Mouse (Mus musculus) hindbrain, embryonic 15.5 days (tissue): ENCODE results near the gene Nlrp9c. TPM values are rescaled to one million over a fixed set of nuclear protein-coding genes. Genes with fewer than 3 reads are reported as not detected.
"Not testable (repeated sequence)": the region's sequence is repeated elsewhere in the genome, so short reads cannot be mapped to it uniquely, and the experiment has no call there.

Experiments
- ATAC-seq: fragments of 200-750 bp; cut with Nextera tagmentation; 2 replicates; pipeline ENCODE4 v1.8.0; 2017; ENCODE audit warnings: low read depth, moderate number of reproducible peaks, moderate TSS enrichment; ENCODE audit not compliant: low FRiP score
- H3K27ac ChIP-seq: fragments of 300-500 bp; sonication (generic); replicated peaks from 2 replicates; pipeline ENCODE4 v1.5.1; 2015; ENCODE audit warnings: mild to moderate bottlenecking, inconsistent platforms
- H3K27me3 ChIP-seq: fragments of 300-500 bp; sonication (generic); 2 replicates; pipeline ENCODE4 v1.6.1; 2015; ENCODE audit warnings: control low read depth, inconsistent platforms
- H3K36me3 ChIP-seq: fragments of 300-500 bp; sonication (generic); 2 replicates; pipeline ENCODE4 v1.6.1; 2015; ENCODE audit warnings: control low read depth, inconsistent platforms
- H3K4me1 ChIP-seq: fragments of 300-500 bp; sonication (generic); replicated peaks from 2 replicates; pipeline ENCODE4 v1.6.1; 2015; ENCODE audit warnings: control low read depth, inconsistent platforms
- H3K4me2 ChIP-seq: fragments of 300-500 bp; sonication (generic); 2 replicates; pipeline ENCODE4 v1.6.1; 2015; ENCODE audit warnings: moderate library complexity, mild to moderate bottlenecking, inconsistent platforms
- H3K4me3 ChIP-seq: fragments of 300-500 bp; sonication (generic); 2 replicates; pipeline ENCODE4 v1.5.1; 2015; ENCODE audit warnings: mild to moderate bottlenecking, inconsistent platforms
- H3K9ac ChIP-seq: fragments of 300-500 bp; sonication (generic); 2 replicates; pipeline ENCODE4 v1.6.1; 2015; ENCODE audit warnings: inconsistent platforms
- H3K9me3 ChIP-seq: fragments of 300-500 bp; sonication (generic); 2 replicates; pipeline ENCODE4 v1.6.1; 2016; ENCODE audit warnings: control low read depth, inconsistent platforms
- WGBS: fragments of 180-500 bp; shearing (Covaris S2); methylation state at CpG from one replicate; pipeline ENCODE4 v1.1.7; 2015; 5-methylcytosine and 5-hydroxymethylcytosine counted together
- polyA plus RNA-seq: library from polyadenylated mRNA; unstranded; fragments of >200 nt; fragmentation: Nextera tagmentation; extraction: Ambion mirVana; gene quantifications from 2 replicates; pipeline ENCODE4 v1.2.1, GENCODE M21; 2015

Gene Nlrp9c
- not detected in 2 replicates for polyA plus RNA-seq

DNA sequence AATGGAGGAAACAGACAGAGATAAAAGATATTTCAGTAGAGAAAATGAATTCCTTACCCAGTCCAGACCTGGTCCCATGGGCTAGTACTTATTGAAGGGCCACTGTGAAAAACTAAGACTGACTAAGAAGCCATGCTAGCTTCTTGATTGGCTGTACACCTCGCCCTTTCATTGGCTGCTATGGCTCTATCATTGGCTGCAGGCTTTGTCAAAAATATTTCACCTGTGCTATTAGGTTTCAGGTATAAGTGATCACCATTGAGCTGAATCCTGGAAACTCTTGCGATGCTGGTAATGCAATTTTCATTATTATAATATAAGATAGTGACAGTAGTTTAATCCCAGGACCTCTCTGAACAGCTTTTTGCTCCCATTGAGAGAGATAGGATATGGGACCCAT lies at the start of gene Nlrp9c:
Nlrp9c (minus strand) TSS at position 101 of the 400 bp plus-strand sequence.
- not testable (repeated sequence) for H3K4me1 ChIP-seq, H3K9ac ChIP-seq, H3K36me3 ChIP-seq, ATAC-seq, H3K4me2 ChIP-seq, H3K27me3 ChIP-seq, H3K4me3 ChIP-seq, H3K27ac ChIP-seq, H3K9me3 ChIP-seq
- 68% methylated on average over 2 of the region's 2 CpGs for WGBS

DNA sequence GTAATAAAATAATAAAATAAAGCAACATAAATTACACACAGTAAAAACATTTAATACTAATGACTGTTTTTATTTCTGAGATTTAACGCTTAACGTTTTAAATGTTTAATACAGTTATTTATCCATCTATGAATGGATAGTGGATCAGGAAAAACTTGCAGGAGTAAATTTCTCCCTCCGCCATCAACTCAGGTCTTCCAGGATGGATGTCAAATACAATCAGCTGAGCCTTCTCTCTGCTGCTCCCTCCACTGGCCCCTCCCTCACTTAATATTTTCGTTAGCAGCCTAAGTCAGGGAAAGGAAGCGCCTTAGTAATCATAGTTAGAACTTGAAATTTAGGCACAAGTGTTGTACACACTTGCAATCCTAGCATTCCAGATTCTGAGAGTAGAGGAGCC lies 31.3 kb upstream of the Nlrp9c start, which contains the start of gene Nlrp4a:
Nlrp4a (plus strand) TSS at position 301 of the 400 bp plus-strand sequence.
- WGBS: 87% methylated on average over 5 of the region's 5 CpGs
- Histone ChIP-seq H3K27me3 (no peaks in the 10 kb centered on the region), H3K9me3 (no peaks in the 10 kb centered on the region), H3K36me3 (no peaks in the 10 kb centered on the region), H3K4me1 (no peaks in the 10 kb centered on the region), H3K27ac (no peak within 1 kb of the TSS), H3K4me3 (no peak within 1 kb of the TSS), H3K4me2 (no peak within 1 kb of the TSS), H3K9ac (no peak within 1 kb of the TSS)
- no peak for ATAC-seq

DNA sequence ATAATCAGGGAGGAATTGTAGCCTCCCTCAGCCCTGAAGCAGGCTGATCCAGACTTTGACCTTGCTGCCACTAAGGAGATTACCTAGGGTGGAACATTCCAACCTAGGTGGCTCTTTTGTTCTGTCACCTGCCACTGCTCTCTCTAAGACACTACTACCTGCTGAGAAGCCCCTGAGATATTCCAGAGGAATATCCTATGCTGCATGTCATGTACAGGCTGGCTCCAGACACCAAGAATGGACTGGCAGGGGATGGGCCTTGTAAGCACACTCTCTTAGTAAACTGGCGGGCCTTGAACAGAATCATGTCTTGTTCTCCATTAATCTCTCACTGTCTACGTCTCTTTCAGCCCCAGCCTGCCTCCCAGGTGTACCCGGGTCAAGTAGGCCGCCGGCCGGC lies 11.7 kb downstream of the Nlrp9c start:
- not testable (repeated sequence) for H3K4me3 ChIP-seq, H3K27ac ChIP-seq, H3K4me1 ChIP-seq, H3K36me3 ChIP-seq, ATAC-seq, H3K9ac ChIP-seq, H3K27me3 ChIP-seq, H3K9me3 ChIP-seq, H3K4me2 ChIP-seq
- 89% methylated on average over 6 of the region's 6 CpGs for WGBS

DNA sequence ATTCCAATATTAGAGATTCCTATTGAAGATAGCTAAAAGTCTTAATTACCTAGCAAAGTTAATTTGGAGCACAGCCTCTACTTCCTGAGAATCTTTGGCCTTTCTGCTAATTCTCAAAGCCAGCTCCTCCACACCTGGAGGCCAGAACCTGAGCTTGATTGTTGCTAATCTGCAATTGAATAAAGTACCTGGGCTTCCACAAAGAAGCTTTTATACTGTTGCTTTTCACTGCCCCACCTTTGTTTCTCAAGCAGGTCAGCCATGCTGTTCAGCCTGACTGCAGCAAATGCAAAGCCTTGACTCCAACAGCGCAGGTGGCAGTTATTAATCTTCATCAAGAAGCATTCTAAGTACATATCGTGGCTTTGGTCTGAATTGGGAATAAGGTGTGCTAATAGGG lies 12.4 kb downstream of the Nlrp9c start:
- H3K4me1 ChIP-seq, H3K4me2 ChIP-seq, H3K27ac ChIP-seq, H3K9me3 ChIP-seq, H3K9ac ChIP-seq, ATAC-seq, H3K36me3 ChIP-seq, H3K4me3 ChIP-seq, H3K27me3 ChIP-seq: not testable (repeated sequence)
- WGBS: 81% methylated on average over 2 of the region's 2 CpGs

DNA sequence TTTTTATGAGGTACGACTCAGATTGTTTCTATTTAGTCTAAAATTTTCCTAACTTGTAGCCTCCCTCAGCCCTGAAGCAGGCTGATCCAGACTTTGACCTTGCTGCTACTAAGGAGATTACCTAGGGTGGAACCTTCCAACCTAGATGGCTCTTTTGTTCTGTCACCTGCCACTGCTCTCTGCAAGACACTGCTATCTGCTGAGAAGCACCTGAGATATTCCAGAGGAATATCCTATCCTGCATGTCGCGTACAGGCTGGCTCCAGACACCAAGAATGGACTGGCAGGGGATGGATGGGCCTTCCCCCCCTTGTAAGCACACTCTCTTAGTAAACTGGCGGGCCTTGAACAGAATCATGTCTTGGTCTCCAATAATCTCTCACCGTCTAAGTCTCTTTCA lies 16.8 kb downstream of the Nlrp9c start:
- not testable (repeated sequence) for H3K4me2 ChIP-seq, H3K27ac ChIP-seq, H3K4me3 ChIP-seq, H3K27me3 ChIP-seq, H3K4me1 ChIP-seq, ATAC-seq, H3K9me3 ChIP-seq, H3K9ac ChIP-seq, H3K36me3 ChIP-seq
- WGBS: 82% methylated on average over 5 of the region's 5 CpGs

DNA sequence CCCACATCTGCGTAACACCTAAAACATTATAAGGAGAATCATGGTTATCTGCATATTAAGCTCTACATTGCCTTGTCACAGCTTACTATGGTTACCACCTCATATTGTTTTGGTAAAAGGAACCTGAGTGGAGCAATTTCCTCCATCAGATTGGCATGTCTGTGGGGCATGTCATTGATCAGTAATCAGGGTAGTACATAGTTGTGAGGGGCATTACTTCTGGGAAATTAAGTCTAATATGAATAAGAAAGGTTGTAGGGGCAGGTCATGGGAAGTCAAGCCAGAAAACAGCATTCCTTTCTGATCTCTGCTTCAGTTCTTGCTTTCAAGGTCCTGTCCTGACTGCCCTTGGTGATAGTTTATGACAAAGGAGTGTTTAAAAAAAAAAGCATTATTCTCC lies 22.7 kb downstream of the Nlrp9c start:
- 81% methylated on average over 1 of the region's 1 CpGs for WGBS
- no peak for ATAC-seq
- H3K4me1 ChIP-seq: no peaks in the 10 kb centered on the region
- no peaks in the 10 kb centered on the region for H3K36me3 ChIP-seq
- no peaks in the 10 kb centered on the region for H3K27me3 ChIP-seq
- peaks cover under 1% of the 10 kb centered on the region; the same call in 1 of the 2 replicates for H3K9me3 ChIP-seq
- H3K9ac ChIP-seq: no peak overlapping the region
- no peak overlapping the region for H3K4me3 ChIP-seq
- no peak overlapping the region for H3K27ac ChIP-seq
- H3K4me2 ChIP-seq: no peak overlapping the region

DNA sequence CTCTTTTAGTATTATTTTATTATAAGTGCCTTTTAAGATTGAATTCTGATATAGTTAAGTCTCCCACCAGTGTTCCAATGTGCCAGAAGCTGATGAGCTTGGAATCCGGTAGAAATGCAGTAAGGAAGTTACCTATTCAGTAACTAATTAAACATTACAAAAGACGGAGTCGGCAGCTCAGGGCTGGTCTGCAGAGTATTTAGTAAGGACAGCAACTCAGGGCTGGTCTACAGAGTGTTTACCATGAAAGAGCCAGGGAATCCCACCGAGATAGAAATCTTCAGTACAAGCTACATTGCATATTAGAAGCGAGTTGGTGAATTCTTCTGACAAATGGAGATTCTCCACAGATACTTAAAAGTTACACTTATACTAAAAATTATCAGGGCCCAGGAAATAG lies 30.3 kb downstream of the Nlrp9c start:
- not testable (repeated sequence) for H3K4me2 ChIP-seq, H3K27me3 ChIP-seq, H3K36me3 ChIP-seq, H3K4me3 ChIP-seq, H3K9ac ChIP-seq, ATAC-seq, H3K4me1 ChIP-seq, H3K9me3 ChIP-seq, H3K27ac ChIP-seq
- 90% methylated on average over 5 of the region's 5 CpGs for WGBS

DNA sequence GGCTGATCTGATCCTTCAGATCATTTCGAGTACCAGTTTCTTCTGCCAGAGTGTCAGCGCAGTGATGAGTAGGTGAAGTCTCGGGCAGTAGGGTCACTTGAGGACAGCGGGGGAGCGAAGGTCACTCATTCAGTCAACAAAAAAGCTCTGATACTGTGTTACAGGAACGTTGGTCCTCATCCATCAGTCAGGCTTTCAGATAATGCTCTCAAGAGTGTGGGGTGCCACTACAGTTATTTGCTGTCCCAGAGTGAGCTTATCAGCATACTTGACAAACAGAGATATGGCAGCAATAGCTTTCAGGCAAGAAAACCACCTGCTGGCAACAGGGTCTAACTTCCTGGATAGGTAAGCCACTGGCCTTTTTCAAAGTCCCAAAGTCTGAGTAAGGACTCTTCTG lies 46.8 kb downstream of the Nlrp9c start:
- not testable (repeated sequence) for H3K4me1 ChIP-seq, H3K9me3 ChIP-seq, H3K4me3 ChIP-seq, H3K27ac ChIP-seq, H3K27me3 ChIP-seq, H3K36me3 ChIP-seq, ATAC-seq, H3K4me2 ChIP-seq, H3K9ac ChIP-seq
- 92% methylated on average over 6 of the region's 6 CpGs for WGBS

DNA sequence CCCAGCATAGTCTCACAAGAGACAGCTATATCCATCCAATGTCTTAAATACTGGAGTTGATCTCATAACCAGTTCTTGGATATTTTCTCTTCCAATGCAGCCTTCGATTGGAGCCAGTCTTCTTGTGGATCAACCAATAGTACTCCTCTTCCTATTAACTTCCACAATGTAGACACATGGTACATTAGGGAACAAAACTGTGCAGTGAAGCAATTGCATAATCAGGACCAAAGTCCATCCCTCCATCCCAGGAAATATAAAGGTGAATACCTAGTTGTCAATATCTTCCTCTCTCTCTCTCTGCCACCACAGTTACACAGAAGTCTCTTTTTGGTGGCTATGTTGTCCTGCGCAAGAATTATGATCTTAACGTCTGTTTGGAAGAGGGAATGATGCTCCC lies 51.2 kb downstream of the Nlrp9c start:
- not testable (repeated sequence) for H3K4me1 ChIP-seq, H3K9ac ChIP-seq, H3K4me2 ChIP-seq, H3K9me3 ChIP-seq, H3K4me3 ChIP-seq, H3K27ac ChIP-seq, H3K27me3 ChIP-seq, ATAC-seq, H3K36me3 ChIP-seq
- 81% methylated on average over 3 of the region's 3 CpGs for WGBS

DNA sequence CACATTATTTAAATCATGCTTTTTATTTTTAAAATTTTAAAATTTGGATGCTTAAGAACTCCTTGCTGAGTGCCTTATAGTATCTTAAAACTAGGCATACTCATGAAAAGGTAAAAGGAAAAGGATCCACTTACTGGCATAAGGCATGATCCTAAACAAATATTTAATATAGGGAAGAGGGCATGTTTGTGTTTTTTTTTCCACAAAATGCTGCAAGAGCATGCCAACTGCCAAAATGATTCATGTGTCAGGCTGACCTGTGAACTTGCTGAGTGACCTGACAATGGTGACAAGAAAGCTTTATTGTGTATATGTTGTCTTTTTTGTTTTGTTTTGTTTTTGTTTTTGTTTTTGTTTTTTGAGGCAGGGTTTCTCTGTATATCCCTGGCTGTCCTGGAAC lies 53.3 kb downstream of the Nlrp9c start:
- ATAC-seq, H3K4me3 ChIP-seq, H3K27ac ChIP-seq, H3K9me3 ChIP-seq, H3K4me2 ChIP-seq, H3K9ac ChIP-seq, H3K27me3 ChIP-seq, H3K36me3 ChIP-seq, H3K4me1 ChIP-seq: not testable (repeated sequence)

DNA sequence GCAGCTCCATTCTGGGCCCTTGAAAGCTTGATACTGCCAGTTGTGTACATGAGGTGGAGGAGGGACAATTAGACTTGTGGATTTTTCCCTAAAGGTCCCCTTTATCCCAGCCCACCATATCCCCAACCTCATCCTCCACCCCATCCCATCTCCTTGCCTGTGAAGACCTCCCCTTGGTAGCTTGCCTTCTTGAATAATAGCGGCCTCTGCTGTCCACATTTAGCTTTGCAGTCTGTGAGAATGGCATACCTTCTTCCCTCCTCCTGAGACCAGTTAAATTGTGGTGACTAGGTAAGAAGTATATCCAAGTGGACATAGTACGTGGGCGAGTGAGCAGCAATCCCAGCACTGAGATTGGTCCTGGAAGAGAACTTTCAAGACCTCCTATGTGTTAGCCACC lies 83.1 kb downstream of the Nlrp9c start:
- not testable (repeated sequence) for H3K36me3 ChIP-seq, H3K4me2 ChIP-seq, H3K27me3 ChIP-seq, ATAC-seq, H3K9me3 ChIP-seq, H3K4me3 ChIP-seq, H3K4me1 ChIP-seq, H3K27ac ChIP-seq, H3K9ac ChIP-seq
- WGBS: 63% methylated on average over 3 of the region's 3 CpGs

DNA sequence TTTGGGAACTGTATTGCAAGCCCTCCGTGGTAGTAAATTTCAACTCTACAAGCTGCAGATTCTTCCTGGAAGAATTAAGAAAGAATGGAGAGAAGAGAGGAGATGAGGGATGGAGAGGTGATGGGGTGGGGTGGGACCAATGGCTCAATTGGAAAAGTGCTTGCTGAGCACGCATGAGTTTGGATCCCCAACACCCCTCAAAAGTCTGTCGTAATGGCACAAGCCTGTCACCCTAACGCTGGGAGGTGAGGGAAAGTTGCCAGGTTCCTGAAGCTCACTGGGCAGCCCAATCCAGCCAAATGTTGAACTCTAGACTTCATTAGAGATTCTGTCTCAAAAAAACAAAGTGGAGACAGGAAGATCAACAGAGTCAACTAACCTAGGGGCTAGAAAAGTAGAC lies 87.7 kb downstream of the Nlrp9c start:
- ATAC-seq: not testable (repeated sequence)

DNA sequence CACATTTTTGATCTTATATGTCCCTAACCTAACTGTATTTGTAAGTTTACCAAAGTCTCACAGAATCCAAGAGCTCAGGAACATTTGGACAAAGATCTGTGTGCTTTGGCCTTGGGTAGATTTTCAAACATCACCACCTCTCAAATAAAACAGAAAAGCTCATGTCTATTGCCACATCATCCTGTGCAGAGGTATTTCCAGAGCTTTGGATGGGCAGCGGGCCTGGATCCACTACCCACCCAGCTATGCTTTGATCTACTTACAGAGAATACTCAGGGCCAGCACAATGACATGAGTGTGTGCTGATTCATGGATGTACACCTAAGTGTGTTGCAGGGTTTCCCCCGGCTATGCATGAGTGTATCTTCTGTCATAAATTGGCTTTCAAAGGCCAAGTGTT lies 88.3 kb downstream of the Nlrp9c start:
- not testable (repeated sequence) for H3K4me1 ChIP-seq, H3K27me3 ChIP-seq, ATAC-seq, H3K27ac ChIP-seq, H3K4me2 ChIP-seq, H3K9ac ChIP-seq, H3K9me3 ChIP-seq, H3K36me3 ChIP-seq, H3K4me3 ChIP-seq
- 88% methylated on average over 2 of the region's 2 CpGs for WGBS

More for the DNA sequence above, 87.7 kb downstream of the Nlrp9c start:
- not testable (repeated sequence) for H3K36me3 ChIP-seq, H3K27me3 ChIP-seq, H3K27ac ChIP-seq, H3K4me1 ChIP-seq, H3K9me3 ChIP-seq, H3K4me2 ChIP-seq, H3K9ac ChIP-seq, H3K4me3 ChIP-seq
- 85% methylated on average over 4 of the region's 4 CpGs for WGBS
